Mouse (Mus musculus) myocyte (in vitro differentiated cells): ENCODE measurements around the gene Vcpkmt.

Experiments used
- E2F4 ChIP-seq: IDR thresholded peaks from one replicate; pipeline ENCODE4 v1.6.1; 2011; ENCODE audit warnings: mild to moderate bottlenecking, control low read depth, moderate library complexity; ENCODE audit not compliant: insufficient read depth
- MAX ChIP-seq: IDR thresholded peaks from one replicate; pipeline ENCODE4 v1.6.1; 2011; ENCODE audit warnings: low read depth, mild to moderate bottlenecking, control low read depth
- MYOD1 ChIP-seq, 3 experiments: IDR thresholded peaks; one replicate each; pipeline ENCODE4 v1.6.1; 2011; ENCODE audit warnings: control low read depth in 2 of 3, low read depth in 2 of 3, mild to moderate bottlenecking in 2 of 3, moderate library complexity in 1 of 3; ENCODE audit not compliant: insufficient read length in 2 of 3, control insufficient read depth in 1 of 3
- MYOG ChIP-seq, 3 experiments: IDR thresholded peaks; one replicate each; pipeline ENCODE4 v1.6.1; 2011; ENCODE audit warnings: control low read depth in 2 of 3, low read depth in 2 of 3, mild to moderate bottlenecking in 2 of 3; ENCODE audit not compliant: insufficient read length in 2 of 3, control insufficient read depth in 1 of 3, insufficient read depth in 1 of 3
- POLR2A ChIP-seq: IDR thresholded peaks from one replicate; pipeline ENCODE4 v1.6.1; 2011; ENCODE audit warnings: low read depth, mild to moderate bottlenecking, control low read depth, moderate library complexity; ENCODE audit not compliant: insufficient read length
- POLR2AphosphoS2 ChIP-seq: IDR thresholded peaks from one replicate; pipeline ENCODE4 v1.6.1; 2011; ENCODE audit warnings: low read depth, control low read depth; ENCODE audit not compliant: insufficient read length
- USF1 ChIP-seq: IDR thresholded peaks from one replicate; pipeline ENCODE4 v1.6.1; 2011; ENCODE audit warnings: low read depth, mild to moderate bottlenecking, control low read depth, moderate library complexity

DNA sequence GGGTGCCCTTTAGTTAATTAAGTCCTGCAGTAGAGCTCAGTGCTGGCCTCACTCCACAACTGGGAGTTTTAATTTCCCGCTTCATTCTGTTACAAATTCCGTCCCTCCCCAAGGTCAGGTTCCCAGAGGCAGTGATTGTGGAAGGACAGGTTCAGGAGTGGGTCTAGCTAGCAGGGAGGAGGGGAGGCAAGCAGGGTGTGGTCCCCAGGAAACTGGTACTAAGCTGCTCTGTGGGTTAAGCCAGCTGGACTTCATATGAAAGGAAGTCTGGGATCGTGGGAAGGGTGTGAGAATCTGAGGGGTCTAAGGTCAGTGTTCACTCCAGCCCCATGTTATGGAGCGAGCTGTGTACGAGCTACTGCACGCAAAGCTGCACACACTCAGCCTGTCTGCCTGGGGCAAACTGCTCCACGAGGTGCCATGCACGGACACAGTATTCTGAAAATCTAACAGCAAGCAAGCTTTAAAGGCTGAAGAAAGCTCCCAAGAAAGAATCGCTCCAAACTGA lies 6.7 kb downstream of the Vcpkmt start:
- TF ChIP-seq POLR2A (no peak), MYOG (IDR thresholded peaks at IDR 0.05; ENCODE audit: control insufficient read depth in 1 of 3, insufficient read depth in 1 of 3, insufficient read length in 2 of 3, low read depth in 2 of 3) (no peak), USF1 (no peak), MAX (no peak), POLR2AphosphoS2 (no peak), E2F4 (no peak), MYOD1 (IDR thresholded peaks at IDR 0.05; ENCODE audit: control insufficient read depth in 1 of 3, insufficient read length in 2 of 3, low read depth in 2 of 3) (no peak)
